Mouse (Mus musculus) stomach, embryonic 15.5 days (tissue): Measurements from ENCODE around the gene Nipa1. TPM values are rescaled to one million over a fixed set of nuclear protein-coding genes. Genes with fewer than 3 reads are reported as not detected.

ENCODE experiments used
- ATAC-seq: fragments of 200-750 bp; cut with Nextera tagmentation; 2 replicates; pipeline ENCODE4 v1.8.0; 2017; ENCODE audit warnings: low read depth, moderate number of reproducible peaks, moderate TSS enrichment; ENCODE audit not compliant: insufficient read depth, low FRiP score
- H3K27ac ChIP-seq: fragments of 300-500 bp; sonication (generic); 2 replicates; pipeline ENCODE4 v1.5.1; 2015; ENCODE audit warnings: mild to moderate bottlenecking, inconsistent platforms
- H3K27me3 ChIP-seq: fragments of 300-500 bp; sonication (generic); replicated peaks from 2 replicates; pipeline ENCODE4 v1.6.1; 2015; ENCODE audit warnings: inconsistent platforms
- H3K36me3 ChIP-seq: fragments of 300-500 bp; sonication (generic); 2 replicates; pipeline ENCODE4 v1.6.1; 2015; ENCODE audit warnings: inconsistent platforms
- H3K4me1 ChIP-seq: fragments of 300-500 bp; sonication (generic); 2 replicates; pipeline ENCODE4 v1.6.1; 2015; ENCODE audit warnings: inconsistent platforms
- H3K4me2 ChIP-seq: fragments of 300-500 bp; sonication (generic); 2 replicates; pipeline ENCODE4 v1.6.1; 2015; ENCODE audit warnings: mild to moderate bottlenecking, inconsistent platforms
- H3K4me3 ChIP-seq: fragments of 300-500 bp; sonication (generic); replicated peaks from 2 replicates; pipeline ENCODE4 v1.5.1; 2015; ENCODE audit warnings: inconsistent platforms
- H3K9ac ChIP-seq: fragments of 300-500 bp; sonication (generic); 2 replicates; pipeline ENCODE4 v1.6.1; 2015; ENCODE audit warnings: inconsistent platforms
- H3K9me3 ChIP-seq: fragments of 300-500 bp; sonication (generic); 2 replicates; pipeline ENCODE4 v1.6.1; 2016; ENCODE audit warnings: inconsistent platforms
- WGBS: fragments of 180-500 bp; shearing (Covaris S2); methylation state at CpG from one replicate; pipeline ENCODE4 v1.1.7; 2015; 5-methylcytosine and 5-hydroxymethylcytosine counted together
- polyA plus RNA-seq: library from polyadenylated mRNA; unstranded; fragments of >200 nt; fragmentation: Nextera tagmentation; extraction: Ambion mirVana; gene quantifications from 2 replicates; pipeline ENCODE4 v1.2.1, GENCODE M21; 2015

The Nipa1 gene
- 7.6 and 8.8 TPM in 2 replicates for polyA plus RNA-seq

DNA sequence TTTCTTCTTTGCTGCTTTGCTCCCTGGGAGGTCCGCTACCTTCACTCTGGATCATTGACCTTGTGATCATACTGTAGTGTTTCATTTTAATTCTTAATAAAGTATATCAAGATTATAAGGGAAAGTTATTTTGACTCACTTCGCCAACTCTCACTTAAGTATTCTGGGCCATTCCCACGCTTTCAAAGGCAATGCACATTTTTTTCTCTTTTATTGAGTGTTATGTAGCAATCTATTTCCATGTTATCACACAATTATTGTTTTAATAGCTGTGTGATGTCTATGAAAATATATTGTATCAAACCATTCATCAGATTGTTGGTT is at the start of gene Nipa1:
TSS of gene Nipa1 (minus strand) at position 25 of the 324 bp plus-strand sequence.
- Histone ChIP-seq H3K27me3 (no peaks in the 10 kb centered on the region), H3K9ac (peak within 1 kb of the TSS; percentile 63), H3K4me1 (peaks cover 4% of the 10 kb centered on the region; the same call in 1 of the 2 replicates), H3K9me3 (no peaks in the 10 kb centered on the region), H3K4me2 (peak within 1 kb of the TSS; percentile 76), H3K4me3 (peak within 1 kb of the TSS; percentile 77), H3K27ac (peak within 1 kb of the TSS; percentile 65), H3K36me3 (no peaks in the 10 kb centered on the region)
- no peak for ATAC-seq
- WGBS, result 46% methylated on average over 3 of the region's 3 CpGs

DNA sequence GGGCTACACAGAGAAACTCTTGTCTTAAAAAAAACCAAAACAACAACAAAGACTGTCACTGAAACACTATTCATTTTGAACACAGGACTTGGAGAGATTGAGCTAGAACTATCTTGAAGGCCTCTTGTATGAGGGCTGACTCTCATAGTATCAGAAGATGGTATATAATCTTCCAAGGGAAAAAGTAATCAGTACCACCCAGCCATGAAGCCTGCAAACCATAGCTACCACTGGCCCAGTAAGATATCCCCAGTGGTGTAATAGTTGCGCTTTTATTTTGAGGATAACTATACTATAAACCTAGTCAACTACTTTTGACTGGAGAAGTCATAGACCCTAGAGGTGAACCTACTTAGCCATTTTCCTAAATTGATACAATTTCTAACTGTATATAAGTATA is 46.9 kb upstream of the Nipa1 start:
- H3K4me2 ChIP-seq, result no peak overlapping the region
- no peak overlapping the region for H3K27ac ChIP-seq
- no peaks in the 10 kb centered on the region for H3K9me3 ChIP-seq
- H3K27me3 ChIP-seq, result no peaks in the 10 kb centered on the region
- H3K4me3 ChIP-seq, result no peak overlapping the region
- 97% methylated on average over 1 of the region's 1 CpGs for WGBS
- H3K9ac ChIP-seq, result no peak overlapping the region
- no peak for ATAC-seq
- no peaks in the 10 kb centered on the region for H3K36me3 ChIP-seq
- no peaks in the 10 kb centered on the region for H3K4me1 ChIP-seq

DNA sequence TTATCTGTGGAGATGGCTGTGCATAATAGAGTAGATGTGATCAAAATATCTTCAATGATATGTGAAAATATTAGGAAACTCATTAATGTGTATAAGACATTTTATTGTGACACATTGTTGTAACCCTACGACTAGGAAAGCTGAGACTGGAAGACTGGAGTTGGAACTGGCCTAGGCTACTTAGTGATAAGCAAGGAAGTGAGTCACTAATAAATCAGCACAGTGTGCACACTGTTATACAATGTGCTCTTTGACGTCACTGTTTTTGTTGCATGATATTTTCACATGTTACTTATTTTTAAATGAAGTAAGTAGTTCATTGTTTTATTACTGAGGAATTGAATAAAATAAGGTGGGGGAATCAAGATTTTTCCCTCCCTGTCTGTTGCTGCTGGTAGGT is 46.4 kb upstream of the Nipa1 start:
- 64% methylated on average over 2 of the region's 2 CpGs for WGBS
- H3K9me3 ChIP-seq, result no peaks in the 10 kb centered on the region
- no peak overlapping the region for H3K4me2 ChIP-seq
- no peaks in the 10 kb centered on the region for H3K27me3 ChIP-seq
- no peak overlapping the region for H3K27ac ChIP-seq
- H3K4me1 ChIP-seq, result no peaks in the 10 kb centered on the region
- no peak overlapping the region for H3K9ac ChIP-seq
- H3K4me3 ChIP-seq, result no peak overlapping the region
- no peak for ATAC-seq
- no peaks in the 10 kb centered on the region for H3K36me3 ChIP-seq

GRCm38 (mm10) chr7:56064876-56065275 is 45.1 kb upstream of the Nipa1 start:
- H3K4me1 ChIP-seq, result no peaks in the 10 kb centered on the region
- ATAC-seq, result no peak
- H3K36me3 ChIP-seq, result no peaks in the 10 kb centered on the region
- WGBS, result 86% methylated on average over 1 of the region's 1 CpGs
- H3K4me3 ChIP-seq, result no peak overlapping the region
- no peak overlapping the region for H3K9ac ChIP-seq
- H3K4me2 ChIP-seq, result no peak overlapping the region
- H3K27me3 ChIP-seq, result no peaks in the 10 kb centered on the region
- H3K9me3 ChIP-seq, result no peaks in the 10 kb centered on the region
- H3K27ac ChIP-seq, result no peak overlapping the region

- Histone ChIP-seq H3K9me3 (no peaks in the 10 kb centered on the region), H3K27me3 (no peaks in the 10 kb centered on the region), H3K4me3 (no peak overlapping the region), H3K27ac (no peak overlapping the region), H3K4me2 (no peak overlapping the region), H3K4me1 (no peaks in the 10 kb centered on the region), H3K9ac (no peak overlapping the region), H3K36me3 (no peaks in the 10 kb centered on the region)
- WGBS, result 90% methylated on average over 3 of the region's 3 CpGs
- ATAC-seq, result no peak
These were observed 35.6 kb upstream of the Nipa1 start for GRCm38 (mm10) chr7:56055338-56055737.

DNA sequence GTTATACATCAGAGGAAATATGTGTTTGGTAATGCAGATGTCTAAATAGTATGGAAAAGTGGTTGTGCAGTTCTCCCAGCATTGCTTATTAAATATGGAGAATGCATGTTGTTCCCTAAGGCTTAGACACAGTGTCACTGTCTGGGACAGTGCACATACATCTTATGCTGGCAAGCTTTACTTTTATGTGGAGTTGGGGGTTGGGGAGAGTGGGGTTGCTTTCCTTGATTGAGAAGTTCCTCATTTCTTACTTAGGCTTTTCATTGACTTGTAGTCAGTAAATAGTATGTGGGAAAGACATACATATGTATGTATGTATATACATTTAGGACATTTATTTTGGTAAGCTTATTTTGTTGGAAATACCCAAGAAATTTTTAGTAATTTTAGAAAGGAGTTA is 33.2 kb upstream of the Nipa1 start:
- Histone ChIP-seq H3K27me3 (no peaks in the 10 kb centered on the region), H3K9ac (no peak overlapping the region), H3K4me3 (no peak overlapping the region), H3K4me2 (no peak overlapping the region), H3K36me3 (no peaks in the 10 kb centered on the region), H3K9me3 (no peaks in the 10 kb centered on the region), H3K4me1 (no peaks in the 10 kb centered on the region), H3K27ac (no peak overlapping the region)
- ATAC-seq, result no peak

DNA sequence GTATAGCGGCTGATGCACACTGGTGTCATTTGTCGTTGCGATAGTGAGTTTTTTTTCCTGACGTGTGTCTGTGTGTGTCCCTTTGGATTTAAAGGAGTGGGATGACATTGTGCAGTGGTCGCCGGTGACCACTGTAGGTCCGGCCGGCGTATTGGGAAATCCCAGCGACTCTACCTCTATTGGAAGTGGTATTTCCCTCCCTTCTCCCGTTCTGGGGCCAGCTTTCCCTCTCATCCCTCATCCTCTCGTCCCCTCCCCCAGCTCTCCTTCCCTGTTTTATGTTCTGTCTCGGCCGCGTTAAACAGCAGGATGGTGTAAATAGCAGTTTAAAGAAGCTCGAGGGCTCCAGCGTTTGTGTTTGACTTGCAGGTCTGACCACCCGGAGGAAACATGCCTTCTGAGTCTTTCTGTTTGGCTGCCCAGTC is 30.7 kb upstream of the Nipa1 start:
- WGBS, result 0% methylated on average over 18 of the region's 18 CpGs
- ATAC-seq, result 0 out of 2 replicates have a peak, but pooled peaks have one; percentile 3
- Histone ChIP-seq H3K27me3 (no peaks in the 10 kb centered on the region), H3K4me1 (no peaks in the 10 kb centered on the region), H3K36me3 (no peaks in the 10 kb centered on the region), H3K9ac (peak overlapping the region; percentile 78), H3K27ac (peak overlapping the region; percentile 91), H3K4me3 (peak overlapping the region; percentile 81), H3K4me2 (peak overlapping the region; percentile 66), H3K9me3 (no peaks in the 10 kb centered on the region)

DNA sequence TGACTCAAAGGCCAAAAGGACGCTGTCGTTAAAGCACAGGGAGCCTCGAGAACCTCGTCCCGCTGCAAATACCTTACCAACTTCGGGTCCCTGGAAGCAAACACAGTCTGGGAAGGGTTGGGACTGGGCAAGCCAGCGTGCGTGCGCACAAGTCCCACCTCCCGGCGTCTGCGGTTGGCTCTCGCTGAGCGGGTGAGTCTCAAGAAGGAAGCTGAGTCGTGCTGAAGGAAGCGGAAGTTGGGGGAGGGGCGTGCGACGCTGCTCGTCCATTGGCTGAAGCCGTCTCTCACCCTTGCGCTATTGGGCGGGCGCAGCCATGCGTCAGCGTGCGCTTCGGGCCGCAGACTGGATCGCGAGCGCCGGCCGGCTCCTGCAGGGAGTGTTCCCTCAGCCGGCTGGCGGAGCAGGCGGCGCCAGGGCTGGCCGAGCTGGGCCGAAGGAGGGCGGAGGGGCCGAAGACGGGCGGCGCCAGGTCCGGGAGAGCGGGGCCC is 30.1 kb upstream of the Nipa1 start, which contains the start of gene Herc2:
TSS of gene Herc2 (plus strand) at position 366 of the 491 bp plus-strand sequence.
- no peaks in the 10 kb centered on the region for H3K4me1 ChIP-seq
- ATAC-seq, result peak; percentile 99
- H3K27ac ChIP-seq, result peak within 1 kb of the TSS; percentile 91
- H3K36me3 ChIP-seq, result no peaks in the 10 kb centered on the region
- peak within 1 kb of the TSS; percentile 81 for H3K4me3 ChIP-seq
- H3K27me3 ChIP-seq, result no peaks in the 10 kb centered on the region
- under 1% methylated on average over 46 of the region's 47 CpGs for WGBS
- peak within 1 kb of the TSS; percentile 66 for H3K4me2 ChIP-seq
- peak within 1 kb of the TSS; percentile 78 for H3K9ac ChIP-seq
- no peaks in the 10 kb centered on the region for H3K9me3 ChIP-seq

DNA sequence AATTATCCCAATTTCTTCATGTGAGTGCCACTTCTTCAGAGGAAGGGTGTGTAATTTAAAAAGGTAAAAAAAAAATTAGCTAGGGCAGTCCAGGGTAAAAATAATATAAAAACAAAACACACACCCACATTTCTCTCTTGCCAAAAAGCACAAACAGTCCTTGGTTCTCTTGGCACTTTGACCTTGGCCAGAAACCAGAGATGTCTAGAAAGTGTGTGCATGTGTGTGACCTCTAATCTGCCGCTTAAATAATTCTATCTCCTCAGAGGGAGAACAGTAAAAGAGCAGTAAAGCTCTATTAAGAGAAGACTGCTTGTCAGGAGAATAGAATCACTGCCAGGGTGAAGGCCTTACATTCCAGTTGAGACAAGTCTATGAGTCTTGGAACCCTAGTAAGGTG is 27.4 kb upstream of the Nipa1 start:
- Histone ChIP-seq H3K36me3 (no peaks in the 10 kb centered on the region), H3K27ac (no peak overlapping the region), H3K4me1 (no peaks in the 10 kb centered on the region), H3K9me3 (no peaks in the 10 kb centered on the region), H3K4me3 (no peak overlapping the region), H3K9ac (no peak overlapping the region), H3K27me3 (no peaks in the 10 kb centered on the region), H3K4me2 (no peak overlapping the region)
- 83% methylated on average over 1 of the region's 1 CpGs for WGBS
- ATAC-seq, result no peak

GRCm38 (mm10) chr7:56044267-56044629 is 24.5 kb upstream of the Nipa1 start:
- H3K4me3 ChIP-seq, result no peak overlapping the region
- H3K4me1 ChIP-seq, result no peaks in the 10 kb centered on the region

DNA sequence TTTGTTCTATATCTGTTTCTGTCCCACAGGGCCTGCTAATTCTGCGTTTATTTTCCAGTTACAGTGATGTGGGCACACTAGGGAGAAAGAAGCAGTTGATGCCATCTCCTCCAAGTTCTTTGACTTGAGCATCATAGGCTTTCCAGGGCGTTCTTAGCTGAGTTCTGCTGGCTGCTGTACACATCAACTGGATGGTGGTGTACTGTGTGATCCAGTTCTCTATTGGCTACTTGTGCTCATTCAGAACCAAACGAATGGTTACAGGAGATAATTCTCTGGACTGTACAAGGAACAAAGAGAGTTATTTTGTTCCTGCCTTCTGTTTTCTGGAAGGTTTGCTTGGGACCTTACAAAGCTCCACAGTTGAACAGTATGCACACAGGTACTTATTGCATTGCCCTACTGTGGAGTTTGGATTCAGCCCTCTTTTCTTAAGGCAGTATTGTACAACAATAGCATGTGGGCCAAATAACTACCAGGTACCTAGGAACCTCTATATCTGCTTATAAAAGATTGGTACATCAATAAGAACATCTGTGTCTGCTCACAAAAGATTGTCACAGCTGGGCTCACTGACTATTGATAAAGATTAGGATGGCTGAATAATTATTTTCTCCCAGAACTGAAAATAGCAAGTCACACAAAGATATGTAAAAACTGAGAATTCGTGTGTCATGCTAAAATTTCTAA is 24.0 kb upstream of the Nipa1 start:
- Histone ChIP-seq H3K27ac (no peak overlapping the region), H3K9me3 (no peaks in the 10 kb centered on the region), H3K27me3 (no peaks in the 10 kb centered on the region), H3K4me1 (no peaks in the 10 kb centered on the region), H3K36me3 (no peaks in the 10 kb centered on the region), H3K4me3 (no peak overlapping the region), H3K4me2 (no peak overlapping the region), H3K9ac (no peak overlapping the region)
- no peak for ATAC-seq
- 60% methylated on average over 4 of the region's 4 CpGs for WGBS

More at GRCm38 (mm10) chr7:56044267-56044629, 24.5 kb upstream of the Nipa1 start:
- Histone ChIP-seq H3K9me3 (no peaks in the 10 kb centered on the region), H3K27me3 (no peaks in the 10 kb centered on the region), H3K36me3 (no peaks in the 10 kb centered on the region), H3K27ac (no peak overlapping the region), H3K9ac (no peak overlapping the region), H3K4me2 (no peak overlapping the region)
- WGBS, result 78% methylated on average over 3 of the region's 3 CpGs
- ATAC-seq, result no peak

GRCm38 (mm10) chr7:56042353-56042752 is 22.6 kb upstream of the Nipa1 start:
- Histone ChIP-seq H3K36me3 (no peaks in the 10 kb centered on the region), H3K27ac (no peak overlapping the region), H3K4me1 (no peaks in the 10 kb centered on the region), H3K9ac (no peak overlapping the region), H3K27me3 (no peaks in the 10 kb centered on the region), H3K4me3 (no peak overlapping the region), H3K9me3 (no peaks in the 10 kb centered on the region), H3K4me2 (no peak overlapping the region)
- no peak for ATAC-seq
- 19% methylated on average over 5 of the region's 5 CpGs for WGBS
